Mouse (Mus musculus): Measurements from ENCODE around the gene Vmn1r8.

DNA sequence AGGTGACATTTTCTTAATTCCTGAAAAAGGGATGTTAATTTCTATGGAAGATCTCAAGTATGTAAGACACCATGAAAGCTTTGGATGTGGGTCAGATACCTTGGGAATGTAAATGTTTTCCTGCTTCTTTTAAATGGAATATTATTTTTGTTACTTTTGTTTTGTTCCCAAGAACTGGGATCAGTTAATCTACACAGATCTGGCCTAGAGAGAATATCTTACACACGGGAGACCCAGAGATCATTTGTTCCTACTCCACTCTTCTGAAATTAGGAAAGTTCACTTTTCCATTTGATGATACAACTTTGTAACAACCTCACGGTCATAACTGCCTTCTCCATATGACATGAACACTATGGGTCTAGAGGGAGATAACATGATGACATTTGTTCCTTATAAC is 34.4 kb downstream of the Vmn1r8 start, which contains the start of gene Vmn1r9:
- TF ChIP-seq CTCF (IDR thresholded peaks at IDR 0.05; ENCODE audit: control insufficient read depth, insufficient read depth, low read length) (no peak), POLR2A (IDR thresholded peaks at IDR 0.05; ENCODE audit: borderline replicate concordance, control insufficient read depth, low read depth, low read length) (no peak)

All from bone marrow, adult 2 months (tissue).